Mouse (Mus musculus) cerebellum, adult 2 months (tissue): Measurements from ENCODE around the gene Il12rb2. TPM values are rescaled to one million over a fixed set of nuclear protein-coding genes. Genes with fewer than 3 reads are reported as not detected.

ENCODE experiments used
- DNase-seq, 2 experiments: peaks; one replicate each; pipeline ENCODE4 v3.0.0; 2021
- H3K27ac ChIP-seq: fragments of 200-500 bp; 2 replicates; pipeline ENCODE4 v1.5.1; 2012; ENCODE audit warnings: low read length, control low read depth, inconsistent platforms; ENCODE audit not compliant: insufficient read depth
- H3K27me3 ChIP-seq: fragments of 200-500 bp; 2 replicates; pipeline ENCODE4 v1.6.1; 2012; ENCODE audit warnings: inconsistent platforms, mild to moderate bottlenecking, low read length, moderate library complexity; ENCODE audit not compliant: control insufficient read depth, insufficient read depth
- H3K4me1 ChIP-seq: fragments of 200-500 bp; 2 replicates; pipeline ENCODE4 v1.6.1; 2011; ENCODE audit warnings: low read length; ENCODE audit not compliant: control insufficient read depth, insufficient read depth
- H3K4me3 ChIP-seq: fragments of 200-500 bp; replicated peaks from 2 replicates; pipeline ENCODE3; 2011; ENCODE audit warnings: mild to moderate bottlenecking, low read depth, low read length, control low read depth; ENCODE audit not compliant: insufficient read depth
- CTCF ChIP-seq: fragments of 200-500 bp; IDR thresholded peaks from 2 replicates; pipeline ENCODE4 v1.5.1; 2011; ENCODE audit warnings: low read depth, mild to moderate bottlenecking, control low read depth, low read length, moderate library complexity, borderline replicate concordance; ENCODE audit not compliant: insufficient read depth
- POLR2A ChIP-seq: fragments of 200-500 bp; IDR thresholded peaks from 2 replicates; pipeline ENCODE4 v1.6.1; 2011; ENCODE audit warnings: low read length, control low read depth, borderline replicate concordance; ENCODE audit not compliant: insufficient read depth
- WGBS: fragments of 180-500 bp; shearing (Covaris S2); methylation state at CpG from one replicate; pipeline ENCODE4 v1.1.7; 2018; 5-methylcytosine and 5-hydroxymethylcytosine counted together
- polyA plus RNA-seq: library from polyadenylated mRNA; depleted of rRNA; stranded (reverse); fragments of >200 nt; gene quantifications from 2 replicates; pipeline ENCODE4 v1.2.3, GENCODE M21; 2012

Gene Il12rb2
- polyA plus RNA-seq, 1 experiment: 0.13 TPM

DNA sequence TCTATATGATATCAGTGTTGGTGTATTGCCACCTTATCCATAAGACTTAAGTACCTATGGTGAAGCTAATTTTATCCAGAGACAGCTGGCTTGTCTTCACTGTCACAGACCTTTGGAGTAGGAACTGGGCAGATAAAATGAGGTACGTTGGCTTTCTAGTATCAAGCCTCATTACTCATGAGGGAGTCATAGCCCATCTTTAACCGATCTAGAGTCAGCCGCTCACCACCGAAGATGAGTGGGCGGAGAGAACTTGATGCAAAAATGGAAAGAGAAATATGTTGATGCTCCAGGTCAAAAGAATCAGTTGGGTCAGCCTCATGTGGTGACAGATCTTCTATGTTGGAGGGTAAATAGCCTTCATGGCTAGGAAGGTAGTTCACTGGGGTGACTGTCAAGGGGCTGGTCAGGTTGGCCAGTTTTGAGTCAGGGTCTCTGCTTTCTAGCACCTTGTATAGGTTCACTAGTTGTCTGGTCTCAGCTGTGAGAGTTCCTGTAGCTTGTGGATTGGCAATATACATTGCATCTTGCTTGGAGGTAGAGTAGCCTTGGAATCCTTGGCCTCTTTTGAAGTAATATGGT lies 83.9 kb downstream of the Il12rb2 start:
- 85% methylated on average over 5 of the region's 5 CpGs for WGBS
- Histone ChIP-seq H3K27ac (no peak overlapping the region), H3K4me1 (no peaks in the 10 kb centered on the region), H3K27me3 (no peaks in the 10 kb centered on the region), H3K4me3 (no peak overlapping the region)
- TF ChIP-seq CTCF (no peak), POLR2A (no peak)
- no peak for DNase-seq

DNA sequence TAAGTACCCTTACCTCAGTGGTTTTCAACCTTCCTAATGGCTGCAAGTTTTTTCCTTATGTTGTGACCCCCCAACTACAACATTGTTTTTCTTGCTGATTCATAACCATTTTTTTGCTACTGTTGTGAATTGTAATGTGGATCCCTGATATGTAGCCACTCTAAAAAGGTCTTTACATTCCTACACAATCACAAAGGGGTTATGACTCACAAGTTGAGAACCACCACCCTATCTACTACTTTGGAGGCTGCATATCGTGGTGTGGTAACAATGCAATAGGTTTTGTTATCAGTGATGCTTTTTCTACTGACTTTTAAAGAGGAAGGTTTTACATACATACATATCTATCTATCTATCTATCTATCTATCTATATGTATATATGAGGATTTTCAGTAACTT lies 93.1 kb downstream of the Il12rb2 start:
- no peak overlapping the region for H3K27ac ChIP-seq
- DNase-seq: no peak
- TF ChIP-seq POLR2A: no peak
- no peak for TF ChIP-seq CTCF
- WGBS: 84% methylated on average over 1 of the region's 1 CpGs
- no peaks in the 10 kb centered on the region for H3K27me3 ChIP-seq
- no peak overlapping the region for H3K4me3 ChIP-seq
- no peaks in the 10 kb centered on the region for H3K4me1 ChIP-seq

DNA sequence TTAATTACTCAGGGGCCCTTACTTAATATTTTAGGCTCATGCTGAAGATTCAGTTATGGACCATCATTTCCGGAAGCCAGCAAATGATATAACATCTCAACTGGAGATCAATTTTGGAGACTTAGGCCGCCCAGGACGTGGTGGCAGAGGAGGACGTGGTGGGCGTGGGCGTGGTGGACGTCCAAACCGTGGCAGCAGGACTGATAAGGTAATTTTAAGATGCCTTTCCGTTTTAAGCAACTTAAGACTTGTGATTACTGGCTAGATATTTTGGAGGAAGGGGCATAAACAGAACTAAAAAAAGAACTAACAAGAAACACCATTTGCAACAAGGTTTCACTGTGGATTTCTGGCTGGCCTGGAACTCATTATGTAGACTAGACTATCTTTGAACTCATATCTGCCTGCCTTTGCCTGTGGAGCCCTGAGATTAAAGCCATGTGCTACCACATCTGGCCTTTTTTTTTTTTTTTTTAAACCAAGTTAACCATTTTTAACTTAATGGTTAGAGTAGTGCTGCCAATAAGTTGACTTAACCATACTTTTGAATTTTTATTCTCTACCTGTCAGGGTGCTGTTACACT lies 94.3 kb downstream of the Il12rb2 start:
- H3K27ac ChIP-seq: no peak overlapping the region
- WGBS: 89% methylated on average over 9 of the region's 9 CpGs
- no peak for DNase-seq
- no peak overlapping the region for H3K4me3 ChIP-seq
- no peak for TF ChIP-seq CTCF
- TF ChIP-seq POLR2A: no peak
- H3K27me3 ChIP-seq: no peaks in the 10 kb centered on the region
- no peaks in the 10 kb centered on the region for H3K4me1 ChIP-seq

DNA sequence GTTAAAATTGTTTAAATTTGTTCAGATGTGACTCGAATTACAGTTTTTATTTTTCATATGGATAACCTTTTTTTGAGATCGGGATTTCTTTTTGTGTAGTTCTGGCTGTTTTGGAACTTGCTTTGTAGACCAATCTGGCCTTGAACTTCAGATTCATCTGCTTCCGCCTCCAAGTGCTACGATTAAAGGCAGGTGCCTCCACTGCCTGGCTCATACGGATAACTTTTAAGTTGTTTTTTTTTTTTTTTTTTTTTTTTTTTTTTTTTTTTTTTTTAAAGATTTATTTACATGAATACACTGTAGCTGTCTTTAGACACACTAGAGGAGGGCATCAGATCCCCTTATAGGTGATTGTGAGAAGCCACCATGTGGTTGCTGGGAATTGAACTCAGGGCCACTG lies 98.0 kb downstream of the Il12rb2 start:
- peaks cover 2% of the 10 kb centered on the region; the same call in 1 of the 2 replicates for H3K4me1 ChIP-seq
- no peaks in the 10 kb centered on the region for H3K27me3 ChIP-seq
- H3K4me3 ChIP-seq: no peak overlapping the region
- H3K27ac ChIP-seq: no peak overlapping the region
- DNase-seq: no peak
- 77% methylated on average over 5 of the region's 5 CpGs for WGBS
- no peak for TF ChIP-seq CTCF
- TF ChIP-seq POLR2A: no peak

- H3K27ac ChIP-seq: no peak overlapping the region
- TF ChIP-seq CTCF (no peak), POLR2A (no peak)
- H3K27me3 ChIP-seq: no peaks in the 10 kb centered on the region
- no peak for DNase-seq
- peaks cover 2% of the 10 kb centered on the region; the same call in 1 of the 2 replicates for H3K4me1 ChIP-seq
- peak overlapping the region; percentile 3 for H3K4me3 ChIP-seq
- WGBS: 23% methylated on average over 2 of the region's 2 CpGs
Measured at GRCm38 (mm10) chr6:67269459-67269858, 106.5 kb downstream of the Il12rb2 start.

- no peak overlapping the region for H3K27ac ChIP-seq
Measured at GRCm38 (mm10) chr6:67268983-67269382, 107.0 kb downstream of the Il12rb2 start.

GRCm38 (mm10) chr6:67268245-67268612 lies 107.8 kb downstream of the Il12rb2 start:
- no peaks in the 10 kb centered on the region for H3K27me3 ChIP-seq
- no peak for DNase-seq
- TF ChIP-seq CTCF (no peak), POLR2A (no peak)
- no peak overlapping the region for H3K27ac ChIP-seq
- H3K4me3 ChIP-seq: peak overlapping the region; percentile 90
- H3K4me1 ChIP-seq: no peaks in the 10 kb centered on the region
- WGBS: 0% methylated on average over 2 of the region's 2 CpGs

More at GRCm38 (mm10) chr6:67268983-67269382, 107.0 kb downstream of the Il12rb2 start:
- peaks cover 2% of the 10 kb centered on the region; the same call in 1 of the 2 replicates for H3K4me1 ChIP-seq
- WGBS: 26% methylated on average over 1 of the region's 1 CpGs
- H3K4me3 ChIP-seq: peak overlapping the region; percentile 51
- no peaks in the 10 kb centered on the region for H3K27me3 ChIP-seq
- TF ChIP-seq POLR2A: no peak
- TF ChIP-seq CTCF: no peak
- DNase-seq: no peak
